Mouse (Mus musculus) kidney, adult 9 months (tissue): ENCODE measurements around the gene Ube2a.
"Not testable (repeated sequence)": the region's sequence is repeated elsewhere in the genome, so short reads cannot be mapped to it uniquely, and the experiment has no call there.

Experiments used
- DNase-seq: peaks from one replicate; pipeline ENCODE4 v3.0.0; 2022

Ube2a gene

DNA sequence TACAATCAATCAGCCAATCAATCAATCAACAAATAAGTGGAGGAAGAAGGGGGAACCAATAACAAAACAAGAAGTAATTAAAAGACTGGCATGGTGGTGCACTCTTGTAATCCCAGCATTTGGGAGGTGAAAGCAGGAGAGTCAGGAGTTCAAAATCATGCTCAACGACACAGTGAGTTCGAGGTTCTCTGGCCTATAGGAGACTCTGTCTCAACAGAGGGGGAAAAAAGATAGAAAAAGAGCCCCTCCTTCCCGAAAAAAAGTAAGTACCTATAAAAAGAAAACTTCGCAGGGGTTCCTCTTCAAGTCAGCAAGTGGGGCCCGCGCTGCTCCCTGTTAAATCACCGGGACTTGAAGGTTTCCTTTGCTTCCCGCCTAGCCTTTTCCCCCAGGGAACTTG is at the start of gene Ube2a, which contains the start of gene C330007P06Rik:
Gene Ube2a, plus strand, starts transcription at position 136 of the 400 bp plus-strand sequence.
Gene C330007P06Rik, minus strand, starts transcription at position 347 of the 400 bp plus-strand sequence.
- no peak for DNase-seq

DNA sequence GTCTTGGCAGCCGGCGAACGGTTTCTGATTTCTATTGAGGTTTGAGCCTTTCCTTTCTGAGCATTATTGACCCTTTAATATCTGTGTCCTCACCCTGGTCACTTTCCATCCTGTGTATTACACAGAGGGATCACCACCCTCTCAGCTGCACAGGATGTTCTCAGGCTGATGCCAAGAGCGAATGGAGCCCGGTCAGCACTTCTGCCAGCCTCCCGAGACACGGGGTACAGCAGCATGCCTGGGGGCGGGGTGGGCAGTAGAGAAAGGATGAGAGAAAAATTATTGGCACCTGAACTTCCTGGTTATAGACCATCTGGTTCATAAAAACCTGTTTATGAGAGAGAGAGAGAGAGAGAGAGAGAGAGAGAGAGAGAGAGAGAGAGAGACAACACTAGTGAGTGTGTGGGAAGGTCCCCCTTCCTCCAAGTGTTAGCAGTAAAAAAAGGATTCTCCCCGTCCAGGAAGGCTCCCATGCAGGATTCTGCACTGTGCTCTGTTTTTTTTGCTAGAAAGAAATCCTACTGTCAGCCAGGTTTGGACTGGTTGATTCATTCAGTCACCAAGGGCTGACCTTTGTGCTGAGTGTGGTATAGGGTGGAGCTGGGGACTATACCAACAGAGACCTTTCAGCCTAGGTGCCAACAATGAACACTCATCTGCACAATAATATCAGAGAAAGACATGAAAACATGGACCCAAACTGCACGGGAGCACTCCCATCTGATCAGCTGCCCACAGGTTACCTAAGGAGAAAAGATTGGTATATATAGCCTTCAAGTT is 49.6 kb upstream of the Ube2a start:
- DNase-seq, result peak; percentile 53

DNA sequence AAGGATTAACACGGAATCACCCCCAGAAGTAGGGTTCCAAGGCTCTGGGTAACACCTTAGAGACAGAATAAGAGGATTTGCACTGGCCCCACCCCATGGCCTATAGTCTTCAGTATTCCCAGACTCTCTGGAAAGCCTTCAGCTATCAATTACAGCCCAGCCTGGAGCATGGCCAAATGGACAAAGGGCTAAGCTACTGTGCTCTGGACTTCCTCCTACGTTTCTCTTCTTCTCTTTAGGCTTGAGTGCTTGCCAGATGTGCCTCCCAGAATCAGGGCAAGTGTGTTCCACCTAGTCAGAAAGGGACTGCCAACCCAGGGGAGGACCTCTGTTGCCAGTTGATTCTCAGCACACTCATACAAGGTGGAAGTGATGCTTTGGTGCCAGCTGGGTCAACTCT is 48.7 kb upstream of the Ube2a start:
- peak; percentile 83 for DNase-seq

DNA sequence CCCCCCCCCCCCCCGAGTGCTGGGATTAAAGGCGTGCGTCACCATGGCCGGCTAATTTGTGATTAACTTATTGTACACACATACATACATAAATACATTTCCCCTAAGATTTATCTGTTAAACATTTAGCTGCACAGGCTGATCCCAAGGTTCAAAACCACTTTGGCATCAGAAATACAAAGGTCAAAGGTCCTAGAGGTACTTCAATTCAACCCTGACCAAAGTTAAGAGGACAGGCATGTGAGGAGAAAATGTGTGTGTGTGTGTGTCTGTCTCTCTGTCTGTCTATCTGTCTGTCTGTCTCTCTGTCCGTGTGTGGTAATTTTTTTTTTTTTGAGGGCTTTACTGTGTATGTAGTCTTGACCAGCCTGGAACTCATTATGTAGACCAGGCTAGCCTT is 46.8 kb upstream of the Ube2a start:
- peak; percentile 54 for DNase-seq

DNA sequence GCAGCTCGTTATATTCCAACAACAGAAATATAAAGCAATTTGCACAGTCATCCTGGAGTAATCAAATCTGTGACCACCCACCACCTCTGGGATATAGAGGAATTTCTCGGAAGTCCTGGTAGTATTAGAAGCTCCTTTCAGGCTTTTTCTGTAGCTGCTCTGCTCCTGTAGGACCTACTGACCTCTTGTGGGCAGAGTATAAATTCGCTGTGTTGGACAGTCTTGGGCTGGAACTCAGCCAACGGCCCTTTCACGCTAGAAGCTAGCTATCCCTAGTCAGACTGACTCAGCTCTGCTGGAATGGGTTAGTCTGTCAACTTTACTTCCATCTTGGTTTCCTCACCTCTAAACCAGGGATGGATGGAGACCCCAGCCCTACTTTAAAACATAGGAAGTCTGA is 43.4 kb upstream of the Ube2a start:
- DNase-seq, result peak; percentile 73

DNA sequence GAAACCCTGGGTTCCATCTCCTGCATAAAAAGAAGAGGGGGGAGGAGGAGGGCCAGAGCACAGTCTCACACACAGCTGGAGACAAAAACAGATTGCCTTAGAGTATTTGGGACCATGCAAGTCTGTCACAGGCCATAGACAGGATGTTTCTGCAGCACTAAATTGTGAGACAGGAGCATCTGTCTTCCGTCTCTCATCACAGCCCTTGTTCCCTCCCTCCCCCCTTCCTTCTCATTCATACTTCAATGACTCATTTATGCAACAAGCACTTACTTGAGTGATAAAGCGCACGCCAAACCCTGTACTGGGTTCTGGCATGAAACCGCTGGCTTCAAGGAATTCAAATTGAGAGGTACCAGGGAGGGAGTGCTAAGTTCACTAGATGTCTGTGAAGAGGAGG is 42.1 kb upstream of the Ube2a start:
- no peak for DNase-seq

DNA sequence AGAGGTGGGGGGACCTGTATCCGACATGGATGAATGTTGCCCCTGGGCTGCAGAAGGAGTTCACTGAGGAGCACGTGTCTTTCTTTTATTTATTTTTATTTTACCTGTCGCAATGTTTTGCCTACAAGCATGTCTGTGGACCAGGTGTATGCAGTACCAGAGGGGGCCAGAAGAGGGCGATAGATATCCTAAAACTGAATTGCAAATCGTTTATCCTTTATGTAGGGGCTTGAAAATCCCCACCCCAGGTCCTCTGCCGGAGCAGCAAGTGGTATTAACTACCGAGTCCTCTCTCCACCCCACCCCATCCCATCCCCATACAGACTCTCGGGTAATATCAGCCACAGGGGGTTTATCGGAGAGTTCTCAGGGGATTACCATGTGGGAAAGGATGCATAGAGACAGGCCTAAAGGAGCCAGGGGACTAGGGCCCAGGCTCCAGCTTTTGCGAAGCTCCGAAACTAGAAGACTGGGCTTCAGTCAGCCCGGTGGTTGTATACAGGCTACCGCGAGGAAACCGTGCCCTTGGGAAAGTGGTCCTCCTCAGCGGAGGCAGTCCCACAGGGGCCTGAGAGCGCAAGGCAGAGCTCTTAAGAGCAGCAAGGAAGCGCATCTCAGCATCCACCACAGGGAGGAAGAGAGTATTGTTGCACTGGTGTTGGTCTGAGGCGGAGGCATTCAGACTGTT is 40.2 kb upstream of the Ube2a start:
- peak; percentile 68 for DNase-seq

DNA sequence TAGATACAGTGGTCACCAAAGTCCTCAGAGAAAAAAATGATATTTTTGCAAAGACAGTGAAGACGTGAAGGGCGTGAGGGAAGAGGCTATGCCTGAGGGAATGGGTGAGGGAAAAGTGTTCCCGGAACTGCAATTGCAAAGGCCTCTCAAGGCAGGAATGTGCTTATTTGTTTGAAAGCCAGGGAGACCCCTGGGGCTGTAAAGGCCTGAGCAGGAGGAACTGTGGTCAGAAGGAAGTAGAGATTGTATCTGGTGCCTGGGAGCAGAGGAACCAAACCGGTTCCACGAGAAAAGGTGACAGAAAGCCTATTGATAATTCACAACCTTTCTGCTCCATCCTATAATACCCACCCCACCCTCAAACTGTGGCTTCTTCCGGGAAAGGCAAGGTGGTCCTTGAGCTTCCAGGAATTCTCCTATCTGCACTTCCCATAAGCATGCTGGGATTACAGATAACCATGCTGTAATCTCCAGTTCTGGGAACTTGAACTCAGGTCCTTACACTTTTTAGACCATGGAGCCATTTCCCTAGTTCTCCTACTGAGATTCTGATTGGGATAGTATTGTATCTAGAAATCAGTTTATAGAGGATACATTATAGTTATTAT is 36.5 kb upstream of the Ube2a start:
- DNase-seq, result no peak

DNA sequence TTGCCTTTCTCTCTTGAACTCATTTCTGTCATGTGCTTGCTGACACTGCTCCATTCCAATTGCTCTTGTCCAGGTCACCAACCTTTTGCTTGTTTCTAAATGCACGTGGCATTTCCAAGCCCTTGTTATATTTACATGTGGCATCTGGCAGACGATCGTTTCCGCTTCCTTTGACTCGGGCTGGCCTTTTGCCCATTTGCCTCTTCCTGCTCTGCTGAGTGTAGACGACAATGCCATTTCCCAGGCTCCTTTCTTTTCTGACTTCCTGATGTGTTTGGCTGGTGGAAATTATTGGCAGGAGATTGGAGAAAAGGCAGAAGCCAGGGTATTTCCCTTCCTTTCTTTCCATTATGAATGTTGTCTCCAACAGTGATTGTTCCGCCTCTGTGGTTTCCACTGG is 34.3 kb upstream of the Ube2a start:
- peak; percentile 61 for DNase-seq

DNA sequence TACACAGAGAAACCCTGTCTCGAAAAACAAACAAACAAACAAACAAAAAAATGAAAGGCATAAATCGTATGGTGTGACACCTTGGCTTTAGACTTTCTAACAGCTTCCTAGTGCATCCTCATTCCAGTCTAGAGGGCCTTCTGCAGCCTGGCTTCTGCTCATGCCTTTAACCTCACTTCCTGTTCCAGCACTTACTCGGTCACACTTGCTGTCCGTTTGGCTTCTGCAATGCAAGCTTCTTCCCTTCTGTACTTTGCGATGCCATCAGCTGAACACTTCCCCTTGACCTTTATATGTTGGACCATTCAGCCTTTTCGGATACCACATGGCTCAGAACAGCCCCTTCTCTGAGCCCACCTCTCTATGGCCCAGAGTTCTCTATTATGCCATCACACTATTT is 32.0 kb upstream of the Ube2a start:
- DNase-seq, result no peak

DNA sequence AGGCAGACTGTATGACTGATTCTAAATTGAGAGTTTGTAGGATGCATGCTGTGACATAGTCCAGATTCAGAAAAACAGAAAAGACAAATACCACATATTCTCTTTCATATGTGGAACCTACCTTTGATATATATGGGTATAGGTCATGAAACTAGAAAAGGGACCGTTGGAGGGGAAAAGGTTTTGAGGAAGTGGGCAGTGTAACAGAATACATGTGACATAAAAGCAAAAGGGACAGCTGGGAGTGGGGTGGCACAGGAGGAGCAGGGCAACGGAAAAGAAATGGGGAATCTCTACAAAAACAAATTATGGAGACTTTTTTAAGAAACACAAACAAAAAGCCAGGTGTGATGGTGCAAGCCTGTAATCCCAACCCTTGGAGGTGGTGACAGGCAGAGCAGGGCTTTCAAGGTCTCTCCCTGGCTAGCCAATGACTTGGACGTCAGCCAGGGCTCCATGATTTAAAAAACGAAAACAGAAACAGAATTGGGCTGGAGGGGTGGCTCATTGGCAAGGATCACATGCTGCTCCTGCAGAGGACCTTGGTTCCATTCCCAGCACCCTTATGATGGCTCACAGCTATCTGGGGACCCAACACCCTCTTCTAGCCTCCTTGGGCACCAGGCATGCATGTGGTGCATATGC is 30.2 kb upstream of the Ube2a start:
- no peak for DNase-seq

DNA sequence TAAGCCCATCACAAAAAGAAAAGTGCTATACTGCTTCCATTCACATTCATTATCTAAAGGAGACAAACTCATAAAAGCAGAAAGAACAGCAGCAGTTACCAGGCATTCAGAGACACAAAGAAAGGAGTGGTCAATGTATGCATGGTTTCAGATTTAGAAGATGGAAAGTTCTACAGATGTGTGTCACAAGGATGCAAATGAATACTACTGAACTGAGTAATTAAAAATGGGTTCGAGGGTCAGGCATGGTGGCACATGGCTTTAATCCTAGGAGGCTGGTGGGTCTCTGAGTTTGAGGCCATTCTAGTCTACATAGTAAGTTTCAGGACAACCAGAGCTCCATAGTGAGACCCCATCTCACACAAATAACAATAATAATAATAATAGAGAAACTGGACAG is 26.5 kb upstream of the Ube2a start:
- DNase-seq, result no peak

DNA sequence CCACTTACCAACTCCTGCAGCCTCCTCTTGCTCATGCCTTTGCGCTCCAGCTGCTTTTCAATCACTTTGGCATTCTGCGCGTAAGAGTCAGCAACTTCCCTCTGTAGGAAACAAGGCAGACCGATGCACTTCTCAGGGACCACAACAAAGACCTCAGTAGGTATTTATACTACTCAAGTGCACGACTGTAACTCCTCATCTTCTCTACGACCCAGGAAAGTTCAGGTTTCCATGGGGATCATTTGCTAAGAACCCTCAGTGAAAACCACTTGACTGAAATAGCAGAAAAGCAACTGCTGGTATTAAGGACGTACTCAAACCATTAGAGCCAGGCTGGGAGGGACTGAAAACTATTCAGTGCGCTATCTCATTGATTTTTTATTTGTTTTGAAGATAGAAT is 21.1 kb upstream of the Ube2a start:
- no peak for DNase-seq

DNA sequence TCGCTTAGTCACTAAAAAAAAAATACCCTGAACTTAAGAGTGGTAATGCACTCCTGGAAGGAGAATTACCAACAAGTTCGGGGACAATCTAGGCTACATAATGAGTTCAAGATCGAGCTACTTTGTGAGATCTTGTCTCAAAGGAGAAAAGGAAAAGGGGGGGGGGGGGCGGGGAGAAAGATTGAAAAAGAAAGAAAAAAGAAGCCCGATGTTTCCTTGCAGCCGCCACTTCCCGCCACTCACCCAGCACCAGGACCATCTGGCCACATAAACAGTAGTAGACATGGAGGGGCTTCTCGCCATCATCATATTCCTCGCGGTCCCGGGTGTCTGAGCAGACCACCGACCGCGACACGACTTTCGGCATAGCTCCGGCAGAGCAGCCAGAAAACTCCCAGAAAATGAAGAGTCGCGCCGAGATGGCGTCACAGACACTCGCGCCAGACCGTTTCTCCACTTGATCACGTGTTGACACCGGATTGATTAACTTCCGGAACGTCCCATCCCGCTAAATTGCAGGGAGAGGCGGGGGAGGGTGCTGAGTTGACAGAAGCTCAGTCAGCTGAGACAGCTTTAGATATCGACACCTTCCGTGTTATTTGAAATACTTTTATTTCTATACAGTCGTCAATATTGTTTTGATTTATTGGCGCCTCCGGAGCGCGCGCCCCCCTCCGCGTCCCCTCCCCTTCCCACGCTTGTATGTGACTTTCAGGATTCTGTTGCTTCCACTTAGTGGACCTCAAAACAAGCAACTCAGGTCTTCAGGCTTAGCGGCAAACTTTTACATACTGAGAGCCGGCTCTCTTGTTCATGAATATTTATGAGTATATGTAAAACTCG is 9.7 kb upstream of the Ube2a start:
- peak; percentile 88 for DNase-seq

DNA sequence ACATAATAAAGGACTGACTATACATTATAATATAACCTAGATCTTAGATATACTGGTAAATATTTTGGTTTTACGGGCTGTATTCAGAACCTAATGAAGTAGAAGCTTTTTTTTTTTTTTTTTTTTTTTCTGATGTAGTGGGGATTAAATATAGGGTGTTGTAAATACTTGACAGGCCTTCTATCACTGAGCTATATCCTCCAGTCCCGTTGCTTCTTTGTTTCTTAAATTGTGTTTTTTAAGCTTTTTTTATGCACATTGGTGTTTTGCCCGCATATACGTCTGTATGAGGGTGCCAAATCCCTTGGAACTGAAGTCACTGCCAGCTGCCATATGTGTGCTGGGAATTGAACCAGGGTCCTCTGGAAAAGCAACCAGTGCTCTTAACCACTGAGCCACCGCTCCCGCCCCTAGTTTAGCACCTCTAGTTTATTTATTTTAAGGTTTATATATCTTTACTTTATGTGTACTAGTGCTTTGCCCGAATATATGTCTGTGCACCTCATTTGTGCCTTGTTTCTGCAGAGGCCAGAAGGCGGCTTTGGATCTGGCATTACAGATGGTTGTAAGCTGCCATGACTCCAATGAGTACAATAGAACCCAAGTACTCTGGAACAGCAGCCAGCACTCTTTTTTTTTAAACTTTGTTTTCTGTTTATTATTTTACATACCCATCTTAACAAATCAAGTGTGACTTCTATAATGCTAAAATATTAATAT is 8.9 kb upstream of the Ube2a start:
- no peak for DNase-seq

DNA sequence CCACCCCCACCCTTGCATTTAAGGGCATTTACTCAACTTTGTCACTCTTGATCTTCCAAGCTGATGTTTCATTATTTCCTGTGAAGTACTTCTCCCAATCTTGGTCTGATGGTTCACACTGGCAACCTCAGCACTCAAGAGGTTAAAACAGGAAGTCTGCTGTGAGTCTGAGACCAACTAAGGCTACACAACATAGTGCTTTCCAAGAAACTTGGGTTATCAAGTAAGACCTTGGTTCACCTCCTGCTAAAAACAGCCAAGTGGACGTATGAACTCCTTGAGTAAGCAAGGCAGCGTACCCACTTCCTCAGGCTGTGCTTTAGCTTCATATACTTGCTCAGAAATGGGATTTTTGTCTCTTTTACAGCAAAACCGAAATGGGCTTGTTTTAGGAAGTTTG is 3.3 kb upstream of the Ube2a start:
- no peak for DNase-seq

DNA sequence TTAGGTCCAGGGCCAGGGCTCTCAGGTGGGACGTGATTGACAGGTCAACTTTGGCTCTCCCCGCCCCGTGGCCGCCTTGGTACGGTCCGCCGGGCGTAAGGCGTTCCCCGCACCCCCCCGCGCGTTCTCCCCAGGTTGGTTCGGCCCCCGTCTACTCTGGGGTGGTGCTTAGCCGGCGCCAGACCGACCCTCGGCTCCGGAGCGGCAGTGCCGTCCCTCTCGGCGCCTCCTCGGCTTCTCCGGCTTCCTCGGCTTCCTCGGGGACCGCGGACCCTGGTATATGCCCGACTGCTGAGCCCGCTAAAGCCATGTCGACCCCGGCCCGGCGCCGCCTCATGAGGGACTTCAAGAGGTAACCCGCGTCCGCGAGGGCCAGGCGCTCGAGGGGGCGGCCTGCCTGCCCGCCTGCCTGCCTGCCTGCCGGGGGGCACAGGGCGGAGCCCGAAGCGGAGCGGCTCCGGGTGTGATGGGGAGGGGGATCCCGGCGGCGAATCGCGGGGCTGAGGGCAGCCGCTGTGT is 537 bp downstream of the Ube2a start:
- DNase-seq, result peak; percentile 93

DNA sequence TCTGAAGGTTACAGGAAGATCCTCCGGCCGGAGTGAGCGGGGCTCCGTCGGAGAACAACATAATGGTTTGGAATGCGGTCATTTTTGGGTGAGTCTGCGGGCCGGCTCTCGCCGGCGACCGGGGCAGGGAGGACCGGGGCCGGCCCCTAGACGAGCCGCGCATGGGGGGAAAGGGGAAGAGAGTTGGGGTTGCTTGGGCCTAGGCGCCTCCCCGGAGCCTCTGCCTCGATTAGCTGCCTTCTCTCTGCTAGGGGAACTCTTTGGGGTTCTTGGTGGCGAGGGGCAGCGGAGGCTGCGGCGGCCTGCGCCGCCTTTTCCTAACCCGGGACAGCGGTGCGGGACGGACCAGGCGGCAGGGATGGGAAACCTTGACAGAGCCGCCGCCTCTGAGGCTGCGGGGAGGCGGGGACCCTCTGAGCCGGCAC is 1.0 kb downstream of the Ube2a start:
- DNase-seq, result no peak

DNA sequence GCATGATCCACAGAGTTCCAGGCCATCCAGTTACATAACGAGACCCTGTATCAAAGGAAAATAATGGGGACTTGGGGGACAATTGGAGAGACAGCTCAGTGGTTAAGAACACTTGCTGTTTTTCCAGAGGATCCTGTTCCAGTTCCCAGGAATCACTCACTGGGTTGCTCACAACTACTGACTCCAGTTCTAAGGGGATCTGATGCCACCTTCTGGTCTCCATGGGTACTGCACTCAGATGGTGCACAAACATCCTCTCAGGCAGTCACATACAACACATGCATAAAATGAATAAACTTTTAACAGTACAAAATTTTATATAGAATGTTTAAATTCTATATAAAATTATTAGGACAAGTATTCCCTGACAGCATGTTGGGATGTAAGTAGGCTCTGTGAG is 11.0 kb downstream of the Ube2a start:
- DNase-seq, result no peak

DNA sequence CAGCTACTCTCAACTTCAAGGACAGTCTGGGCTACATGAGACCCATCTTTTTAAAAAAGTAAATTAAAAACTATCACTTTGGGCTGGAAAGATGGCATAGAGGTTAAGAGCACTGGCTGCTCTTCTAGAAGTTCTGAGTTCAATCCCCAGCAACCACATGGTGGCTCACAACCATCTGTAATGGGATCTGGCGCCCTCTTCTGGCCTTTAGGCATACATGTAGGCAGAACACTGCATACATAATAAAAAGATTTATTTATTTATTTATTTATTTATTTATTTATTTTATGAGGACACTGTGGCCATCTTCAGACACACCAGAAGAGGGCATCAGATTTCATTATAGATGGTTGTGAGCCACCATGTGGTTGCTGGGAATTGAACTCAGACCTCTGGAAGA is 25.2 kb downstream of the Ube2a start:
- not testable (repeated sequence) for DNase-seq

DNA sequence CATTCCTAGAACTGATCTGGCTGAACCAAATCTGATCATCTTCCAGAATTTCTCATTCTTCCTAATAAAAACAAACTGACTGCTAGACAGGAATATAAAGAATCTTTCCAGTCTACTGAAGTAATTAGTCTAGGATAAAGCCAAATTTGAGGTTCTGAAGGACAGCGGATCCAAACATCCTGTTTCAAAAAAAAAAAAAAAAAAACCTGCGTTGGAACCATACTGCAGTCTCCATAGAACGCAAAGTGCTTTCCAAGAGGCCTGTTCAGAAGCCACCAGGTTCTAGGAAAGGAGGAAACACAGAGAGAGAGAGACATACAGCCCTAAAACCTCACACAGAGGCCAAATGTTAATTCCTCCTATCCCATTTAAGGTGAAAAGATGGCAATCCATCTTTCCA is 28.0 kb downstream of the Ube2a start:
- DNase-seq, result no peak
